Mouse (Mus musculus): ENCODE results near the gene Fbxl22. TPM values are rescaled to one million over a fixed set of nuclear protein-coding genes. Genes with fewer than 3 reads are reported as not detected.

Gene Fbxl22
- polyA plus RNA-seq (2012; fragmentation: generic; extraction: Trizol) = 0.30 TPM
- long read RNA-seq, experiment 1, transcript Fbxl22-201 (2 exons, 3,935 nt) = major isoform, 5 of 6 reads
- long read RNA-seq, experiment 1, partial matches to known transcripts = 0 of 6 reads
- long read RNA-seq, experiment 1, other reads (novel, unspliced or antisense) = 1 of 6 reads
- long read RNA-seq, experiment 2 = 0 reads

DNA sequence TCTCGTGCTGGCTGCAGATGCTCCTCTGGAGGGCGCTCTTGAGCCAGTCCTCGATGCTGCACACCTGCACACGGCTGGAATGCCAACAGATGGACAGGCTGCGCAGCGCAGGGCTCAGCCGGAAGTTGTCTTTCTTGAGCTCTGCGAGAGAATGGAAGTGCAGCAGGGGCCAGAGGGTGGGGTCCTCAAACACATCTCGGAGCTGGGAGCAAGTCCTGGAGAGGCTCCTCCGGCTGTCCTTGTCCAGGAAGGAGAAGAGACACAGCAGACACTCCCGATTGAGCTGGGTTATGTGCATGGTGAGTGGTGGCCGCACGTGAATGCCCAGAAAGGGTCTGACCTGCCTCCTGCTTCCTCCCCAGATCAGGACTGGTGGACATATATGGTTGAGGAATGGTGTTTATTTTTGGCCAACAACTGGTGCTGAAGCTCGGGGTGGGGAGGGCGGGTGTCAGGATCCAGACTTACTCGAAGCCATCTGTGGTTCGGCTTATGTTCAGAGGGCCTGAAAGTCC, at the start of gene Fbxl22:
TSS of gene Fbxl22 (minus strand) at position 338 of the 515 bp plus-strand sequence.
- Histone ChIP-seq H3K79me2 (ENCODE audit: control insufficient read depth, insufficient read depth) (no peaks in the 10 kb centered on the region), H3K36me3 (ENCODE audit: control insufficient read depth, insufficient read depth) (peaks cover 22% of the 10 kb centered on the region), H3K27me3 (ENCODE audit: control insufficient read depth, insufficient read depth, insufficient read length) (no peaks in the 10 kb centered on the region), H3ac (ENCODE audit: control insufficient read depth, insufficient read length, low read depth) (no peak within 1 kb of the TSS), H3K79me3 (ENCODE audit: low read depth) (no peaks in the 10 kb centered on the region), H3K4me3 (ENCODE audit: insufficient read depth, poor library complexity, severe bottlenecking) (no peak within 1 kb of the TSS)
- TF ChIP-seq FOSL1 (IDR thresholded peaks at IDR 0.05; ENCODE audit: insufficient read depth, low read length, poor library complexity, severe bottlenecking) (no peak), MYOG (IDR thresholded peaks at IDR 0.05; ENCODE audit: control insufficient read depth, extremely low read depth, insufficient read length) (no peak), CTCF (IDR thresholded peaks at IDR 0.05; ENCODE audit: control insufficient read depth, insufficient read depth, insufficient read length) (no peak), MAX (IDR thresholded peaks at IDR 0.05) (no peak), MYOD1 (IDR thresholded peaks at IDR 0.05; ENCODE audit: control insufficient read depth, insufficient read length, low read depth) (no peak), USF1 (IDR thresholded peaks at IDR 0.05; ENCODE audit: low read depth) (no peak), CEBPB (IDR thresholded peaks at IDR 0.05; ENCODE audit: low read depth) (no peak)

GRCm38 (mm10) chr9:66562215-66562614, 47.8 kb upstream of the Fbxl22 start:
- H3K27me3 ChIP-seq (ENCODE audit: control insufficient read depth, insufficient read depth, insufficient read length) = no peaks in the 10 kb centered on the region
- peaks cover 11% of the 10 kb centered on the region for H3K79me3 ChIP-seq (ENCODE audit: low read depth)
- H3K4me3 ChIP-seq (ENCODE audit: insufficient read depth, poor library complexity, severe bottlenecking) = no peak overlapping the region
- TF ChIP-seq MYOD1 (IDR thresholded peaks at IDR 0.05; ENCODE audit: control insufficient read depth, insufficient read length, low read depth) (no peak), FOSL1 (IDR thresholded peaks at IDR 0.05; ENCODE audit: insufficient read depth, low read length, poor library complexity, severe bottlenecking) (no peak), MYOG (IDR thresholded peaks at IDR 0.05; ENCODE audit: control insufficient read depth, extremely low read depth, insufficient read length) (no peak), USF1 (IDR thresholded peaks at IDR 0.05; ENCODE audit: low read depth) (no peak), CEBPB (IDR thresholded peaks at IDR 0.05; ENCODE audit: low read depth) (no peak), MAX (IDR thresholded peaks at IDR 0.05) (no peak), CTCF (IDR thresholded peaks at IDR 0.05; ENCODE audit: control insufficient read depth, insufficient read depth, insufficient read length) (no peak)
- H3K79me2 ChIP-seq (ENCODE audit: control insufficient read depth, insufficient read depth) = peaks cover 43% of the 10 kb centered on the region
- H3K36me3 ChIP-seq (ENCODE audit: control insufficient read depth, insufficient read depth) = no peaks in the 10 kb centered on the region
- no peak overlapping the region for H3ac ChIP-seq (ENCODE audit: control insufficient read depth, insufficient read length, low read depth)

DNA sequence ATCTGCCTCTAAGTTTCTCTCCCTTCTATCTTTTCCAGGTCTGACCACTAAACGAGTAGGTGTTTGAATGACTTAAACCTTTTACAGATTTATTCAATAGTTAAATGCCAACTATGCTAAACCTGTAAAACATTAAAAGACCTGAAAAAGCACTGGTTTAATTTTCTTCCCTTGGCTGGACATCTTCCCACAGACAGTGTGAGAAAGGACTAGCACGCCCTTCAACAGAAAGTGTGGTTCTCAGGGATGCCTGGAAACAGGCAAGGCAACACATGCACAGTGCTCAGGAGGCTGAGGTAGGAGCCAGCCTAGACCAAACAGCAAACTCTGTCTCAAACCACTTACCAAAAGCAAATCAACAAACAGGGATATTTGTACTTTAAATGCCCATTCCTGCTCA, 47.1 kb upstream of the Fbxl22 start:
- H3K79me3 ChIP-seq (ENCODE audit: low read depth) = peaks cover 8% of the 10 kb centered on the region
- H3K79me2 ChIP-seq (ENCODE audit: control insufficient read depth, insufficient read depth) = peaks cover 36% of the 10 kb centered on the region
- TF ChIP-seq FOSL1 (IDR thresholded peaks at IDR 0.05; ENCODE audit: insufficient read depth, low read length, poor library complexity, severe bottlenecking) = no peak
- no peak for TF ChIP-seq MYOG (IDR thresholded peaks at IDR 0.05; ENCODE audit: control insufficient read depth, extremely low read depth, insufficient read length)
- no peak for TF ChIP-seq CEBPB (IDR thresholded peaks at IDR 0.05; ENCODE audit: low read depth)
- no peak for TF ChIP-seq MYOD1 (IDR thresholded peaks at IDR 0.05; ENCODE audit: control insufficient read depth, insufficient read length, low read depth)
- no peak for TF ChIP-seq MAX (IDR thresholded peaks at IDR 0.05)
- no peak for TF ChIP-seq USF1 (IDR thresholded peaks at IDR 0.05; ENCODE audit: low read depth)
- TF ChIP-seq CTCF (IDR thresholded peaks at IDR 0.05; ENCODE audit: control insufficient read depth, insufficient read depth, insufficient read length) = no peak

GRCm38 (mm10) chr9:66560728-66561127, 46.3 kb upstream of the Fbxl22 start:
- peaks cover 31% of the 10 kb centered on the region for H3K79me2 ChIP-seq (ENCODE audit: control insufficient read depth, insufficient read depth)
- no peaks in the 10 kb centered on the region for H3K27me3 ChIP-seq (ENCODE audit: control insufficient read depth, insufficient read depth, insufficient read length)
- no peak overlapping the region for H3ac ChIP-seq (ENCODE audit: control insufficient read depth, insufficient read length, low read depth)
- no peaks in the 10 kb centered on the region for H3K36me3 ChIP-seq (ENCODE audit: control insufficient read depth, insufficient read depth)
- no peak overlapping the region for H3K4me3 ChIP-seq (ENCODE audit: insufficient read depth, poor library complexity, severe bottlenecking)
- peaks cover 8% of the 10 kb centered on the region for H3K79me3 ChIP-seq (ENCODE audit: low read depth)
- no peak for TF ChIP-seq MAX (IDR thresholded peaks at IDR 0.05)
- no peak for TF ChIP-seq MYOG (IDR thresholded peaks at IDR 0.05; ENCODE audit: control insufficient read depth, extremely low read depth, insufficient read length)
- no peak for TF ChIP-seq MYOD1 (IDR thresholded peaks at IDR 0.05; ENCODE audit: control insufficient read depth, insufficient read length, low read depth)
- no peak for TF ChIP-seq CTCF (IDR thresholded peaks at IDR 0.05; ENCODE audit: control insufficient read depth, insufficient read depth, insufficient read length)
- no peak for TF ChIP-seq USF1 (IDR thresholded peaks at IDR 0.05; ENCODE audit: low read depth)
- no peak for TF ChIP-seq CEBPB (IDR thresholded peaks at IDR 0.05; ENCODE audit: low read depth)
- no peak for TF ChIP-seq FOSL1 (IDR thresholded peaks at IDR 0.05; ENCODE audit: insufficient read depth, low read length, poor library complexity, severe bottlenecking)

More for the DNA sequence above, 47.1 kb upstream of the Fbxl22 start:
- Histone ChIP-seq H3K36me3 (ENCODE audit: control insufficient read depth, insufficient read depth) (no peaks in the 10 kb centered on the region), H3K27me3 (ENCODE audit: control insufficient read depth, insufficient read depth, insufficient read length) (no peaks in the 10 kb centered on the region), H3K4me3 (ENCODE audit: insufficient read depth, poor library complexity, severe bottlenecking) (no peak overlapping the region), H3ac (ENCODE audit: control insufficient read depth, insufficient read length, low read depth) (no peak overlapping the region)

GRCm38 (mm10) chr9:66560295-66560694, 45.9 kb upstream of the Fbxl22 start:
- Histone ChIP-seq H3K36me3 (ENCODE audit: control insufficient read depth, insufficient read depth) (no peaks in the 10 kb centered on the region), H3K79me2 (ENCODE audit: control insufficient read depth, insufficient read depth) (peaks cover 28% of the 10 kb centered on the region), H3ac (ENCODE audit: control insufficient read depth, insufficient read length, low read depth) (no peak overlapping the region), H3K79me3 (ENCODE audit: low read depth) (peaks cover 8% of the 10 kb centered on the region), H3K4me3 (ENCODE audit: insufficient read depth, poor library complexity, severe bottlenecking) (no peak overlapping the region), H3K27me3 (ENCODE audit: control insufficient read depth, insufficient read depth, insufficient read length) (no peaks in the 10 kb centered on the region)
- TF ChIP-seq CEBPB (IDR thresholded peaks at IDR 0.05; ENCODE audit: low read depth) (no peak), MYOG (IDR thresholded peaks at IDR 0.05; ENCODE audit: control insufficient read depth, extremely low read depth, insufficient read length) (no peak)

DNA sequence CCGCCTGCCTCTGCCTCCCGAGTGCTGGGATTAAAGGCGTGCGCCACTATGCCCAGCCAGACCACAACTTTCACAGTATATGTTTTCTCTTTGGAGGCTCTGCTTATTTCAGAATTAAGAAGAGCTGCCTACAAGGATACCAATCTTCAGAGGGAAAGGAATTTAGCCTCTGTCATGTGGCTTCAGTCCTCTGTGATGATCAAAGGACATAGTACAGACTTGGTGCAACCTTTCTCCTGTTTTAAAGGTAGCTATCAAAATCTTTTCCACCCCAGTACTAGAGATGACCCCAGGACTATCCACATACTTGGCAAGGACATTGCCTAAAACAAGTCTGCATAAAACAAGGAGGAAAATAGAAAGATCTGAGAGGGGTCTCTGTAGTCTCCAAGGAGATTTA, 44.6 kb upstream of the Fbxl22 start:
- Histone ChIP-seq H3K79me2 (ENCODE audit: control insufficient read depth, insufficient read depth) (peaks cover 24% of the 10 kb centered on the region), H3ac (ENCODE audit: control insufficient read depth, insufficient read length, low read depth) (no peak overlapping the region), H3K79me3 (ENCODE audit: low read depth) (peaks cover 7% of the 10 kb centered on the region), H3K4me3 (ENCODE audit: insufficient read depth, poor library complexity, severe bottlenecking) (no peak overlapping the region), H3K36me3 (ENCODE audit: control insufficient read depth, insufficient read depth) (no peaks in the 10 kb centered on the region), H3K27me3 (ENCODE audit: control insufficient read depth, insufficient read depth, insufficient read length) (no peaks in the 10 kb centered on the region)
- TF ChIP-seq FOSL1 (IDR thresholded peaks at IDR 0.05; ENCODE audit: insufficient read depth, low read length, poor library complexity, severe bottlenecking) (no peak), MYOG (IDR thresholded peaks at IDR 0.05; ENCODE audit: control insufficient read depth, extremely low read depth, insufficient read length) (no peak), CTCF (IDR thresholded peaks at IDR 0.05; ENCODE audit: control insufficient read depth, insufficient read depth, insufficient read length) (no peak), USF1 (IDR thresholded peaks at IDR 0.05; ENCODE audit: low read depth) (no peak)

Measured in C2C12 (cell line).